Mouse (Mus musculus): ENCODE measurements at regions not wholly inside any gene's neighbourhood (a gene's known extent, or its start where the extent isn't known, plus 50 kb on each side); places are given as distances from the start of the nearest gene placed in this dataset.

DNA sequence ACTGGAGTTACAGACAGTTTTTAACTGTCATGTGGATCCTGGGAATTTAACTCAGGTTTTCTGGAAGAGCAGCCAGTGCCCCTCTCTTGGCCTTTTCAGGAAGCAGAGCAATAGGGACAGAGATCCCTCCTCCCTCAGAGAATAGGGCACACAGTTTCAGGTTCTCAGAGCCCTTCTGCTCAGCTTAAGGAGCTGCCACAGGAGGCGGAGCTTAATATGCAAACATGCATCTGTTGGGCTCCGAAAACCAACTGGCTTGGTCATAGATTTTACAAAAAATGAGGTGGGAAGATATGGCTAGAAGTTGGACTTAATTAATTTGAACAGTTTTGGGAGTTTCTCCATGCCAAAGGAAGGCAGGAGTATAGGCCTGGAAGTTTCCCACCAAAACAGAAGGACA lies 61.9 kb upstream of the Znrf2 start:
- no peak for ATAC-seq (replicated peaks in 1 of 2; ENCODE audit: insufficient read depth in 1 of 2, low FRiP score in 2 of 2, low TSS enrichment in 1 of 2, low read depth in 1 of 2, poor library complexity in 2 of 2, severe bottlenecking in 2 of 2)

- ATAC-seq (replicated peaks in 1 of 2; ENCODE audit: insufficient read depth in 1 of 2, low FRiP score in 2 of 2, low TSS enrichment in 1 of 2, low read depth in 1 of 2, poor library complexity in 2 of 2, severe bottlenecking in 2 of 2), result no peak
Observed at GRCm38 (mm10) chr6:54757511-54757911, 59.2 kb upstream of the Znrf2 start.

- ATAC-seq (replicated peaks in 1 of 2; ENCODE audit: insufficient read depth in 1 of 2, low FRiP score in 2 of 2, low TSS enrichment in 1 of 2, low read depth in 1 of 2, poor library complexity in 2 of 2, severe bottlenecking in 2 of 2), result no peak
Observed at GRCm38 (mm10) chr6:54758112-54758511, 58.6 kb upstream of the Znrf2 start.

- ATAC-seq (replicated peaks in 1 of 2; ENCODE audit: insufficient read depth in 1 of 2, low FRiP score in 2 of 2, low TSS enrichment in 1 of 2, low read depth in 1 of 2, poor library complexity in 2 of 2, severe bottlenecking in 2 of 2), result no peak
Observed at GRCm38 (mm10) chr6:54759263-54759662, 57.5 kb upstream of the Znrf2 start.

- ATAC-seq (replicated peaks in 1 of 2; ENCODE audit: insufficient read depth in 1 of 2, low FRiP score in 2 of 2, low TSS enrichment in 1 of 2, low read depth in 1 of 2, poor library complexity in 2 of 2, severe bottlenecking in 2 of 2), result peak; percentile 62 to 72
Observed at GRCm38 (mm10) chr6:54759942-54760498, 56.7 kb upstream of the Znrf2 start.

- ATAC-seq (replicated peaks in 1 of 2; ENCODE audit: insufficient read depth in 1 of 2, low FRiP score in 2 of 2, low TSS enrichment in 1 of 2, low read depth in 1 of 2, poor library complexity in 2 of 2, severe bottlenecking in 2 of 2), result no peak
Observed at GRCm38 (mm10) chr6:54760541-54760940, 56.2 kb upstream of the Znrf2 start.

DNA sequence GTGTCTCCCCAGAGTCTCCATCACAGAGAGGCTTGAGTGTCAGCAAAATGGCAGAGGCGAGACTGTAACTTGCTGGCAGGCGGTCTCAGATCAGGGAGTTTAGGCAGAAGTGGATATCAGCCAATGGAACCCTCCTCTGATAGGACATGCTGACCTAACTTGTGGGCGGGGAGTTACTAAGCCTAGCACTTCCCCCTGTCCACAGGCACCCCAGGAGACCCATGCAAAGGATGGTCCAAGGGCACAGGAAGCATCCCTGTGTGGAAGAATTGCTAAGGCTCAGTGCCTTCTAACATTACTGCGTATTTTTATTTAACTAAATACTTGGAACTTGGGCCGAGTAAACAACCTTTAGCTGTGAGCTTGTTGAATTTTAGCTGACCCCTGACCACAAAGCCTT lies 54.7 kb upstream of the Znrf2 start:
- no peak for ATAC-seq (replicated peaks in 1 of 2; ENCODE audit: insufficient read depth in 1 of 2, low FRiP score in 2 of 2, low TSS enrichment in 1 of 2, low read depth in 1 of 2, poor library complexity in 2 of 2, severe bottlenecking in 2 of 2)

- ATAC-seq (replicated peaks in 1 of 2; ENCODE audit: insufficient read depth in 1 of 2, low FRiP score in 2 of 2, low TSS enrichment in 1 of 2, low read depth in 1 of 2, poor library complexity in 2 of 2, severe bottlenecking in 2 of 2), result no peak
Observed at GRCm38 (mm10) chr6:54762499-54762898, 54.2 kb upstream of the Znrf2 start.

GRCm38 (mm10) chr6:54763669-54764068 lies 53.0 kb upstream of the Znrf2 start:
- no peak for ATAC-seq (replicated peaks in 1 of 2; ENCODE audit: insufficient read depth in 1 of 2, low FRiP score in 2 of 2, low TSS enrichment in 1 of 2, low read depth in 1 of 2, poor library complexity in 2 of 2, severe bottlenecking in 2 of 2)

DNA sequence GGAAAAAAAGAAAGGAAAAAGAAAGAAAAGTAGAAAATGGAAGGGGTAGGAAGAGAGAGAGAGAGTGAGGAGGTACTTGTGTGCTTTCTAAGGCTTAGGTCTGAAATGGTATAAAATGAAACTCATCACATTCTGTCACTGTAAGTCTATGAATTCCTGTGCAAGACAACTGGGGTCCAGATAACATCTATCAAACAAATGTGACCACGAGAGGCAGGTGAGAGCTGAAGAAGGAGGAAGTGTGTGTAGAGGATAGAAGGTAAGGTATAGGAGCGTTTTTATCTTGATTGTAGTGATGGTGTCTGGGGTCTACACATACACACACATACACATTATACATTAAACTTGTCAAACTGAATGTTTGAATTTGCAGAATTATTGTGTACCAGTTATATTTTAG lies 51.0 kb upstream of the Znrf2 start:
- no peak for ATAC-seq (replicated peaks in 1 of 2; ENCODE audit: insufficient read depth in 1 of 2, low FRiP score in 2 of 2, low TSS enrichment in 1 of 2, low read depth in 1 of 2, poor library complexity in 2 of 2, severe bottlenecking in 2 of 2)

DNA sequence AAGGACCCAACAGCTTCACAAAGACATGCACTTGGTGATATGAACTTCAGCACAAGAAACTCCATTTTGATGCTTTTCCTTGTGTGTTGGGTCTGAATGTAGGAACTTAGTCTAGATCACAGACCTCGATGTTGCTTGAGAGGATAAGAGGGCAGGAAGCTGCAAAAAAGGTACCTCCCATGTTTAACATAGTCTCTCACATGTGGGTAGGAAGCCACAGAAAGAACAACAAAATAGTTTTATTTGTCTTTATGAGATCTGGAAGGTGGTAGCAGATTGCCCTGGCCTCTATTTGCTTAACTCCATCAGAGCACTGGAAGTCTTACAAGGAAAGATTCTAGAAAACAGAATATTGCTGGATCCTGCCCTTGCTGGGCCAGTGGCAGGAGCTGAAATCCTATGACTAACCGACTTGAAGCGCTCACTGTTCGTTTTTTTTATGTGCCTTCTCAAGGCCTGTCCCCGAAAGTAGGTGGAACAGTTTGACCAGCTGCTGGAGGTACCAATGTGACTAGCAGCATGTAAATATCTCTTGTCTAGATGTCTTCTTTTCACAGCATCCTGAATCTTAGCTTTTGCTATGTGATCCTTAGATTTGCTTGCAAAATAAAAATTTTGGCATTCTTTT lies 50.1 kb upstream of the Znrf2 start:
- ATAC-seq (replicated peaks in 1 of 2; ENCODE audit: insufficient read depth in 1 of 2, low FRiP score in 2 of 2, low TSS enrichment in 1 of 2, low read depth in 1 of 2, poor library complexity in 2 of 2, severe bottlenecking in 2 of 2), result no peak
